Mouse (Mus musculus) adrenal gland, adult 18-20 months (tissue): Measurements from ENCODE around the gene Pvrig. TPM values are rescaled to one million over a fixed set of nuclear protein-coding genes. Genes with fewer than 3 reads are reported as not detected.
"Not testable (repeated sequence)": the region's sequence is repeated elsewhere in the genome, so short reads cannot be mapped to it uniquely, and the experiment has no call there.

Experiments used
- DNase-seq, 2 experiments: peaks; one replicate each; pipeline ENCODE4 v3.0.0; 2021 to 2022; ENCODE audit warnings: low spot score in 2 of 2
- long read RNA-seq, 2 experiments: library from polyadenylated mRNA; stranded (forward); transcript quantifications; one replicate each; pipeline ENCODE4 v2.0.0; 2021
- total RNA-seq, 2 experiments: library from RNA; stranded (reverse); gene quantifications; 1 replicate in 1 of 2; 2 replicates in 1 of 2; pipeline ENCODE4 v1.2.3; 2021

The Pvrig gene
- total RNA-seq: under 1 TPM in 1 of 2 experiments, not detected in 1; 0.64 TPM
- long read RNA-seq, experiment 1: 0 reads
- long read RNA-seq, experiment 2: 0 reads

DNA sequence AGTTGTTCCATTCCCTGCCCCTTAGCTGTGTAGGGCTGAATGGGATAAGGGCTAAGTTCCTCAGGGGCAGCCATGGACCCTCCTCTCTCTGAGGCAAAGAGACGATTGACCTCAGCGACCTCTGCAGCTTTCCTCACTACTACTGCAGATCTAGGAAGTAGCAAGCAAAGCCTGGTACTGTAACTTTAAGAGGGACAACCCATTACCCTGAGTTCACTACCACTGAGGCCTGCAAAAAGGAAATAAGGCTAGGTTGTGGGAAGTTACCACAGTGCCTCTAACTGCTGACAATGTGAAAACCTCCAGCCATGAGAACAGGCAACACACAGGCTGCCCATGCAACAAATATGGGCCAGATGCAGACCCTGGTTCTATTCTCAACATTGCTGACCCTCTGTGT lies at the start of gene Pvrig:
Gene Pvrig (plus strand): TSS at position 301 of the 400 bp plus-strand sequence.
- no peak for DNase-seq

- DNase-seq: no peak
These were observed 47.6 kb upstream of the Pvrig start for GRCm38 (mm10) chr5:138294158-138294557.

- no peak for DNase-seq
These were observed 42.1 kb upstream of the Pvrig start for GRCm38 (mm10) chr5:138299613-138300012.

- no peak for DNase-seq
These were observed 29.0 kb upstream of the Pvrig start for GRCm38 (mm10) chr5:138312795-138313194.

DNA sequence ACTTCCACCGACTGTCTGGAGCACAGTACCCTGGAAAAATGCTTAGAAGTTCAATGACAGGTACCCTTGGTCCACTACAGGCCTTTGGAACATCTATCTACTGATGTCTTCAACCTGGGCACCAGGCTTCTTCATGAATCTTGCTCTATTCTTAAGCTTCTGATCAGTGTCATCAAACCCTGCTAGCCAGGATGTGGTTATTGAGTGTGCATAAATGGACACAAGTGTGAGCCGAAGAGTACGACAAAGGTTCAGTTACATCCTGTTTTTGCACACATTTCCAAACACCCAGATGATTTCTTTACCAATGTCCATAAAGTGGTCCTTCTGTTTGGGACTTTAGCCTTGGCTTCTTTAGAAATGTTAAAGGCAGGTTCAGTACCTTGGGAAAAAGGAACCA lies 1.5 kb downstream of the Pvrig start:
- DNase-seq: no peak

- DNase-seq: not testable (repeated sequence)
These were observed 21.4 kb downstream of the Pvrig start for GRCm38 (mm10) chr5:138363208-138363607.

GRCm38 (mm10) chr5:138365347-138365746 lies 23.6 kb downstream of the Pvrig start:
- not testable (repeated sequence) for DNase-seq

Other genes starting within 250 kb of the Pvrig start
- gene Zscan21, start 225.1 kb upstream of the Pvrig start, total RNA-seq: 10 to 100 TPM; 13.4 to 15.3 TPM
- 10 to 100 TPM; 10.1 to 10.9 TPM for gene Zfp113, start 186.2 kb upstream of the Pvrig start, total RNA-seq
- gene Cops6, start 180.9 kb upstream of the Pvrig start, total RNA-seq: 100 to 1,000 TPM; 130 to 145 TPM
- gene Ap4m1, start 170.0 kb upstream of the Pvrig start, total RNA-seq: 10 to 100 TPM; 15.9 to 18.5 TPM
- gene Mcm7, start 169.5 kb upstream of the Pvrig start, total RNA-seq: 10 to 100 TPM; 17.3 to 28.1 TPM
- 10 to 100 TPM; 40.6 to 41.6 TPM for gene Taf6, start 154.5 kb upstream of the Pvrig start, total RNA-seq
- 10 to 100 TPM; 21.6 to 25.3 TPM for gene Cnpy4, start 154.5 kb upstream of the Pvrig start, total RNA-seq
- gene Mblac1, start 147.6 kb upstream of the Pvrig start, total RNA-seq: 1 to 10 TPM; 6.4 to 9.0 TPM
- under 1 TPM in 1 of 2 experiments, not detected in 1; 0.48 TPM for gene Nxpe5, start 116.1 kb upstream of the Pvrig start, total RNA-seq
- gene Lamtor4, start 86.5 kb upstream of the Pvrig start, total RNA-seq: 10 to 100 TPM; 80.1 to 80.3 TPM
- gene BC037034, start 77.9 kb upstream of the Pvrig start, total RNA-seq: 10 to 100 TPM; 27.7 to 30.1 TPM
- gene Gal3st4, start 69.1 kb upstream of the Pvrig start, total RNA-seq: under 1 TPM in 1 of 2 experiments, not detected in 1; 0.58 TPM
- gene Gm43720, start 62.0 kb upstream of the Pvrig start, total RNA-seq: not detected
- gene Gpc2, start 62.0 kb upstream of the Pvrig start, total RNA-seq: under 1 TPM; 0.51 to 0.89 TPM
- under 1 TPM in 1 of 2 experiments, not detected in 1; 0.13 TPM for gene Stag3, start 61.7 kb upstream of the Pvrig start, total RNA-seq
- gene Zfp157, start 99.5 kb downstream of the Pvrig start, total RNA-seq: 1 to 10 TPM; 4.7 to 8.1 TPM
- not detected for gene 1700123K08Rik, start 222.8 kb downstream of the Pvrig start, total RNA-seq